Mouse (Mus musculus) erythroblast, embryonic 14.5 days (primary cell): ENCODE measurements around the gene Grm4.

Experiments used
- GATA1 ChIP-seq: IDR thresholded peaks from 2 replicates; pipeline ENCODE4 v1.6.1; 2012; ENCODE audit warnings: low read length, inconsistent platforms, mixed read lengths
- TAL1 ChIP-seq: IDR thresholded peaks from 3 replicates; pipeline ENCODE4 v1.6.1; 2012; ENCODE audit warnings: low read length, inconsistent platforms, mixed read lengths

GRCm38 (mm10) chr17:27506362-27506761 is 14.8 kb downstream of the Grm4 start:
- TF ChIP-seq TAL1 (no peak), GATA1 (no peak)
